Mouse (Mus musculus) myocyte (in vitro differentiated cells): ENCODE measurements at regions not wholly inside any gene's neighbourhood (a gene's known extent, or its start where the extent isn't known, plus 50 kb on each side); places are given as distances from the start of the nearest gene placed in this dataset.

Source experiments
- H3K27me3 ChIP-seq: one replicate; pipeline ENCODE4 v1.6.1; 2011; ENCODE audit not compliant: control insufficient read depth, insufficient read depth, insufficient read length
- H3K36me3 ChIP-seq: one replicate; pipeline ENCODE4 v1.6.1; 2011; ENCODE audit not compliant: control insufficient read depth, insufficient read depth
- H3K4me2 ChIP-seq: one replicate; pipeline ENCODE4 v1.6.1; 2011; ENCODE audit warnings: low read depth, control low read depth
- H3K4me3 ChIP-seq: one replicate; pipeline ENCODE4 v1.5.1; 2011; ENCODE audit warnings: mild to moderate bottlenecking, control low read depth, moderate library complexity
- H3K79me2 ChIP-seq: one replicate; pipeline ENCODE4 v1.6.1; 2011; ENCODE audit not compliant: control insufficient read depth, insufficient read depth
- H3ac ChIP-seq: one replicate; pipeline ENCODE4 v1.6.1; 2011; ENCODE audit not compliant: control insufficient read depth, insufficient read length
- CEBPB ChIP-seq: IDR thresholded peaks from 2 replicates; pipeline ENCODE4 v1.6.1; 2011; ENCODE audit warnings: mild to moderate bottlenecking, moderate library complexity; ENCODE audit not compliant: poor library complexity, insufficient read depth, severe bottlenecking
- E2F4 ChIP-seq: IDR thresholded peaks from one replicate; pipeline ENCODE4 v1.6.1; 2011; ENCODE audit warnings: mild to moderate bottlenecking, control low read depth, moderate library complexity; ENCODE audit not compliant: insufficient read depth
- MAX ChIP-seq: IDR thresholded peaks from one replicate; pipeline ENCODE4 v1.6.1; 2011; ENCODE audit warnings: low read depth, mild to moderate bottlenecking, control low read depth
- MYOD1 ChIP-seq, 3 experiments: IDR thresholded peaks; one replicate each; pipeline ENCODE4 v1.6.1; 2011; ENCODE audit warnings: control low read depth in 2 of 3, low read depth in 2 of 3, mild to moderate bottlenecking in 2 of 3, moderate library complexity in 1 of 3; ENCODE audit not compliant: insufficient read length in 2 of 3, control insufficient read depth in 1 of 3
- MYOG ChIP-seq, 3 experiments: IDR thresholded peaks; one replicate each; pipeline ENCODE4 v1.6.1; 2011; ENCODE audit warnings: control low read depth in 2 of 3, low read depth in 2 of 3, mild to moderate bottlenecking in 2 of 3; ENCODE audit not compliant: insufficient read length in 2 of 3, control insufficient read depth in 1 of 3, insufficient read depth in 1 of 3
- POLR2A ChIP-seq: IDR thresholded peaks from one replicate; pipeline ENCODE4 v1.6.1; 2011; ENCODE audit warnings: low read depth, mild to moderate bottlenecking, control low read depth, moderate library complexity; ENCODE audit not compliant: insufficient read length
- POLR2AphosphoS2 ChIP-seq: IDR thresholded peaks from one replicate; pipeline ENCODE4 v1.6.1; 2011; ENCODE audit warnings: low read depth, control low read depth; ENCODE audit not compliant: insufficient read length
- REST ChIP-seq: IDR thresholded peaks from one replicate; pipeline ENCODE4 v1.6.1; 2011; ENCODE audit warnings: mild to moderate bottlenecking, control low read depth, moderate library complexity; ENCODE audit not compliant: insufficient read depth, insufficient read length
- SRF ChIP-seq: IDR thresholded peaks from one replicate; pipeline ENCODE4 v1.6.1; 2011; ENCODE audit warnings: low read depth; ENCODE audit not compliant: control insufficient read depth, insufficient read length
- TCF12 ChIP-seq: IDR thresholded peaks from one replicate; pipeline ENCODE4 v1.6.1; 2011; ENCODE audit warnings: mild to moderate bottlenecking, control low read depth; ENCODE audit not compliant: poor library complexity, insufficient read depth, severe bottlenecking
- TCF3 ChIP-seq: IDR thresholded peaks from one replicate; pipeline ENCODE4 v1.6.1; 2011; ENCODE audit warnings: low read depth, control low read depth; ENCODE audit not compliant: insufficient read length
- USF1 ChIP-seq: IDR thresholded peaks from one replicate; pipeline ENCODE4 v1.6.1; 2011; ENCODE audit warnings: low read depth, mild to moderate bottlenecking, control low read depth, moderate library complexity

DNA sequence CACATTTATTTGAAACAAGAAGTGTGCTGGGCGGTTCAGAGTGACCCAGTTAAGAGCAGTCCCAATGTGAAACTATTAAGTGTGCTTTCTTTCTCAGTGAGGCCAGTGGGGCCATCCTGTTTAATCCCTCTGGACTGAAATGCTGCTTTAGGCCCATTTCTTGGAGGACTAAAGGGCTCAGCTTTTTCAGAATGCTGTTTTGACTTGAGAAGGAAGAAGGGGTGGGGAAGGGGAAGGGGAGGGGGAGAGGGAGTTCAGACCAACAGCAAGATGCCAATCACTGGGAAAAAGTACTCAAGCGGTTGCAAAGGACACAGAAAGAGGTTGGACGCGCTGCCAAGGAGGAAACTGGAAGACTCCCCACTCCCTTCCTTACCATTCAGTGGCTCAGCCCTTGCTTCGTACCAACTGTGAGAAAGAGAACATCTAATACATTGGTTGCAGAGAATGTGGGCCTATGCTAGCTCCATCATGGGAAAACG is 113.1 kb downstream of the Tmco5 start:
- Histone ChIP-seq H3K36me3 (no peaks in the 10 kb centered on the region), H3K27me3 (no peaks in the 10 kb centered on the region)
- TF ChIP-seq POLR2A (no peak), USF1 (no peak), MYOD1 (IDR thresholded peaks at IDR 0.05; ENCODE audit: control insufficient read depth in 1 of 3, insufficient read length in 2 of 3, low read depth in 2 of 3) (no peak), SRF (no peak), E2F4 (no peak), TCF3 (no peak)

DNA sequence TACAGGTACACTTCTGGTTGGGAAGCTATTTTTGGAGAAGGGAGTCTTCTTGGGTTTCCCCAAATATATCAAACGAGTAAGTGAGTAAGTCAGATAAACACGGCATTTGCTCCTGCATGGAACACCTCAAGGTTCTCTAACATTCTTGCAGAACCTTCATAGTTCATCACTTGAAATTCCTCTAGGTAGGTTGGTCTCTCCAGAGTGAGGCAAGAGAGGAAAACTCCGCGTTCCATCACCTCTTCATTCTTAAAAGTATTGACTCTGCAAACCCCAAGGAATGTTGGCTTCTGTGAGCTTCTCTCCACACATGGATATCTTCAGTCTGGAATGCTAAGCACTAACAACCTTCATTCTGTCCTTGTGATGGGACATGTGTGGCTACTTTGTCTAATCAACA is 115.2 kb downstream of the Tmco5 start:
- Histone ChIP-seq H3K27me3 (no peaks in the 10 kb centered on the region), H3K36me3 (no peaks in the 10 kb centered on the region), H3K4me3 (no peak overlapping the region), H3K79me2 (no peaks in the 10 kb centered on the region), H3K4me2 (no peak overlapping the region), H3ac (no peak overlapping the region)
- TF ChIP-seq REST (no peak), TCF12 (no peak), USF1 (no peak), MYOD1 (IDR thresholded peaks at IDR 0.05; ENCODE audit: control insufficient read depth in 1 of 3, insufficient read length in 2 of 3, low read depth in 2 of 3) (no peak), E2F4 (no peak), CEBPB (no peak), TCF3 (no peak), MAX (no peak), MYOG (IDR thresholded peaks at IDR 0.05; ENCODE audit: control insufficient read depth in 1 of 3, insufficient read depth in 1 of 3, insufficient read length in 2 of 3, low read depth in 2 of 3) (no peak), SRF (no peak), POLR2A (no peak), POLR2AphosphoS2 (no peak)

More for the DNA sequence above, 113.1 kb downstream of the Tmco5 start:
- Histone ChIP-seq H3K79me2 (no peaks in the 10 kb centered on the region), H3K4me3 (no peak overlapping the region), H3ac (no peak overlapping the region), H3K4me2 (no peak overlapping the region)

DNA sequence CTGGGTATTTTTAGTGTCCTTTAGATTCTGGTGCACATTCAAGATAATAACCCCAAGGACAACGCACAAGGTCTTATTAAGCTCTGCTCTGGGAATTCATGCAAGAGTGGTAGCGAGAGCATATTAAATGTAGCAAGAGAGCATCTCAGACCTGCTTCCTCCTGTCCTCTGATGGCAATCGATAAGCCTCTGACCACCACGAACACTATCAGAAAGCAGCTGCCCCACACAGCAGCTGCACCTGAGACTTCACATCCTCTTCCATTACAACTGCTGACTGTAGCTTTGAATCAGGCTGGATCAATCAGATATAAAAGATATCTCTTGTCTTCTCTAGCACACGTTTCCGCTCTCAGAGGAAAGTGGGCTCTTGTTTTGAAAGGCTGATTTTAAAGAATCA is 117.8 kb downstream of the Tmco5 start:
- Histone ChIP-seq H3K36me3 (no peaks in the 10 kb centered on the region), H3ac (no peak overlapping the region), H3K4me2 (no peak overlapping the region), H3K4me3 (no peak overlapping the region), H3K27me3 (no peaks in the 10 kb centered on the region), H3K79me2 (no peaks in the 10 kb centered on the region)
- TF ChIP-seq TCF12 (no peak), SRF (no peak), TCF3 (no peak), MAX (no peak), MYOG (IDR thresholded peaks at IDR 0.05; ENCODE audit: control insufficient read depth in 1 of 3, insufficient read depth in 1 of 3, insufficient read length in 2 of 3, low read depth in 2 of 3) (no peak), MYOD1 (IDR thresholded peaks at IDR 0.05; ENCODE audit: control insufficient read depth in 1 of 3, insufficient read length in 2 of 3, low read depth in 2 of 3) (no peak)

DNA sequence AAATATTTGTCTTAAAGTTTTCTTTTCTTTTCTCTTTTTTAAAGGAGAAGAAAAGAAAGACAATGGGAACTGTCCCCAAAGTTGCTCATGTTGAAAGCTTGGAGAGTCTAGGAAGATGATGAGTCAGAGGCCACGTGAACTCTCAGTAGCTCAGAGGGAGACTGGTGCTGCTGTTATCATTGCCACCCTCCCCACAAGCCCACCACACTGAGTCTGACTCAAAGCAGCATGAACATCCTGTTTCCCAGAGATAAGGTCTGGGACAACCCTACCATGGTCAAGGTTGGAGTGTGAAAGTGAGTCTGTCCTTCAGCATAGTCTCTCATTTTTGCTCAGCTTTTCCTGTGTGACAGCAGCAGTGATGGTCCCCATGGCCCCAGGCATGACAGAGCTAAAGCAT is 120.3 kb downstream of the Tmco5 start:
- Histone ChIP-seq H3K4me3 (no peak overlapping the region), H3ac (no peak overlapping the region), H3K36me3 (no peaks in the 10 kb centered on the region), H3K27me3 (no peaks in the 10 kb centered on the region), H3K79me2 (no peaks in the 10 kb centered on the region), H3K4me2 (peak overlapping the region; percentile 31)
- TF ChIP-seq REST (no peak), USF1 (peak; percentile 82)

DNA sequence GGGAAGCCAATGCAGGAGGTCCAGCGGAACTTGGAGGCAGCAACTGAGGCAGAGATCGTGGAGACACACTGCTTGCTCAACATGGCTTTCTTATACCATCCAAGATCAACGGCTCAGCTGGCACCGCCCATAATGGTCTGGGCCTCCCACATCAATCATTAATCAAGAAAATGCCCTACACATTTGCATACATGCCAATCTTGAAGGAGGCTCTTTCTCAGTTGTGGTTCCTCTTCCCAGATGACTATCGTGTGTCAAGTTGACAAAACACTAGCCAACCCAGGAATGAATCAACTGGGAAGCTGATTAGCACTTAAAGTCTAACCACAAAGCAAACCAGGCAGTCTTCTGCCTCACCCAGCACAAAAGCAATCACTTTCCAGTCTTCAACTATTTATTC is 121.1 kb downstream of the Tmco5 start:
- Histone ChIP-seq H3K27me3 (no peaks in the 10 kb centered on the region), H3K36me3 (no peaks in the 10 kb centered on the region), H3ac (no peak overlapping the region), H3K79me2 (no peaks in the 10 kb centered on the region), H3K4me2 (peak overlapping the region; percentile 31), H3K4me3 (no peak overlapping the region)
- TF ChIP-seq SRF = no peak
- TF ChIP-seq USF1 = no peak
- TF ChIP-seq POLR2A = no peak
- no peak for TF ChIP-seq POLR2AphosphoS2
- TF ChIP-seq MAX = no peak
- TF ChIP-seq MYOD1 (IDR thresholded peaks at IDR 0.05; ENCODE audit: control insufficient read depth in 1 of 3, insufficient read length in 2 of 3, low read depth in 2 of 3) = no peak
- TF ChIP-seq MYOG (IDR thresholded peaks at IDR 0.05; ENCODE audit: control insufficient read depth in 1 of 3, insufficient read depth in 1 of 3, insufficient read length in 2 of 3, low read depth in 2 of 3) = no peak
- no peak for TF ChIP-seq TCF12
- no peak for TF ChIP-seq REST
- no peak for TF ChIP-seq CEBPB
- no peak for TF ChIP-seq TCF3
- TF ChIP-seq E2F4 = no peak
